Mouse (Mus musculus): ENCODE measurements around the gene Bgn. TPM values are rescaled to one million over a fixed set of nuclear protein-coding genes. Genes with fewer than 3 reads are reported as not detected.
"Not testable (repeated sequence)": the region's sequence is repeated elsewhere in the genome, so short reads cannot be mapped to it uniquely, and the experiment has no call there.

The Bgn gene
- polyA plus RNA-seq, 1 experiment from 2014 or later, result 17.0 TPM

DNA sequence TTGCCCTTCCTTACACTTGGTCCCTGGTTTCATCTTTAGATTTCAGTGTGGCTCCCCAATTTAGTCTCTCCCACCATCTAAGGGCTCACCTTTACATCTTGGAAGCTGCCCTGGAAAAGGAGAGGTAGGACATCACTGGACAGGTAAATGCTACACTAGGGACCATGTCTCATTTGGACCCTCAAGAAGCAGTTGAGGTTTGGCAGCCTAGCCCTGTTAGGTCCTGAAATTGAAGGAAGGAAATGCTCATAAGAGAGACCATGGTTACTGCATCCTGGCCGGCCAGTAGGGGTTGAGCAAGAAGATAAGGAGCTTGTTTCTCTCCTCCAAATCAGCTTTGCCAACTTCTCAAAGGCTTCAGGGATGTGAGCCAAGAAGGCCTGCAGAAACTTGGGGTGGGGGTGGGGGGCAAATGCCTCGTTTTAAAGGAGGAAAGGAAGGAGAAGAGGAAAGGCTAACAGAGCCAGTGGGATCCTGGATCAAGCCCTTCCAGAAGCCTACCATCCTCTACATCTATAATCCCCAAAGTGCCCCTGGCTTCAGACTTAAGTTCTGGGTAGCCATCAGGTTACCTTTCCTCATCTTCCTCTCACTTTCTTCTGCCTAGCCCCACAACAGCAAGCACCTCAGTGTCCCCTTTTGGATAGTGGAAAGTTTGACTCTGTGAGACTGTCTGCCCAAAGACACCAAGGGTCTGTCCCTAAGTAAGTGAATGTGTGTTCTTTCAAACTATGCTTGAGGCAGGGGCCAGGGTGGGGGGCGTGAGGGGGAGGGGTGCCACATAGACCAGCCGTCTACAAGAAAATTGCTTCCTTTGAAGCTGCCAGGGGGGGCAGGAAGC is 539 bp upstream of the Bgn start:
- no peak overlapping the region for H3K9ac ChIP-seq (ENCODE audit: low read depth, low read length)
- H3K27me3 ChIP-seq (ENCODE audit: control insufficient read depth, insufficient read depth, low read depth, low read length), result peaks cover 5% of the 10 kb centered on the region; the same call in 1 of the 2 replicates
- H3K4me1 ChIP-seq (ENCODE audit: control insufficient read depth, low read depth, low read length), result no peaks in the 10 kb centered on the region
- no peak for ATAC-seq (ENCODE audit: low read depth)
- H3K9me3 ChIP-seq (replicated peaks; ENCODE audit: control insufficient read depth, low read length), result no peaks in the 10 kb centered on the region
- no peak overlapping the region for H3K4me2 ChIP-seq (ENCODE audit: low read depth, low read length)
- no peak overlapping the region for H3K27ac ChIP-seq (ENCODE audit: low read length)
- no peak overlapping the region for H3K4me3 ChIP-seq (ENCODE audit: low read depth, low read length)
- no peaks in the 10 kb centered on the region for H3K36me3 ChIP-seq (ENCODE audit: control insufficient read depth, insufficient read depth)
- WGBS (ENCODE audit: insufficient replicate concordance), result 26% methylated on average over 4 of the region's 4 CpGs

DNA sequence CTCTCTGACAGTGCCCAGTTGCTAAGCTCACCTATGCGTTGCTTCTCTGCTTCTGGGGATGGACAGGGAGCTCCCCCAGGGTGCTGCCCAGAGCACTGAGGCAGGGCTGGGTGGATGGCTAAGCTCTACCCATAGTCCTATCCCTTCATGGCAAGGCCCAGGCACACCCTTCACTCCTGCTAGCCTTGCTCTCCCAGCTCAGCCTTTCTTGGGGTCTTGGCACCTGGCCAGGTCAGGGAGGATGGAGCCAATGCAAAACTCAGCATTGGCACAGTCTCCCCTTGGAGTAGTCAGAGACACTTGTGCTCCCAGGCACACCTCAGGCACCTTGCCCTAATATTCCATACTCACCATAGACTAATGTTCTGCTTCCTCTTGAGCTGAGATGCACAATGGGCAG is 674 bp downstream of the Bgn start:
- H3K27ac ChIP-seq (ENCODE audit: low read length), result no peak overlapping the region
- no peak for ATAC-seq (ENCODE audit: low read depth)
- no peaks in the 10 kb centered on the region for H3K4me1 ChIP-seq (ENCODE audit: control insufficient read depth, low read depth, low read length)
- H3K4me3 ChIP-seq (ENCODE audit: low read depth, low read length), result peak overlapping the region; percentile 11; the same call in 1 of the 2 replicates
- H3K4me2 ChIP-seq (ENCODE audit: low read depth, low read length), result no peak overlapping the region
- H3K36me3 ChIP-seq (ENCODE audit: control insufficient read depth, insufficient read depth), result no peaks in the 10 kb centered on the region
- H3K9ac ChIP-seq (ENCODE audit: low read depth, low read length), result no peak overlapping the region
- peaks cover 5% of the 10 kb centered on the region; the same call in 1 of the 2 replicates for H3K27me3 ChIP-seq (ENCODE audit: control insufficient read depth, insufficient read depth, low read depth, low read length)
- 46% methylated on average over 1 of the region's 1 CpGs for WGBS (ENCODE audit: insufficient replicate concordance)
- no peaks in the 10 kb centered on the region for H3K9me3 ChIP-seq (replicated peaks; ENCODE audit: control insufficient read depth, low read length)

DNA sequence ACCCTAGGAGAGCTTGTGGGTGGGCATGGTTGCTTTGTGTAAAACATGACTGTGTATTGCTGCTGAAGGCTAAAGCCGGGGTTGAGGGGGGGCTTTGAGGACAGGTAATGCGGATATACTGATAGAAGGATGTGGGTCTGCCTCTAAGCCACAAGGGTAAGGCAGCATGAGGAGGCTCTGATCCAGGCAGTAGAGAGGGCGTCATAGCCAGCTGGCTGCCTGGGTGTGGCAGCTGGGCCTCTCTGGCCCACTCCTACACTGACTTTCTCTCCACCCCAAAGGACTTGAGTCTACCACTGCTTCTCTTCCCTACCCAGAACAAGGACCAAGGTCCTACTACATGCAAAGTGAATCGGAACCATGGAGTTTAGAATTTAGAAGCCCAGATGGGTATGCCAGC is 1.5 kb downstream of the Bgn start:
- Histone ChIP-seq H3K4me3 (ENCODE audit: low read depth, low read length) (no peak overlapping the region), H3K27ac (ENCODE audit: low read length) (no peak overlapping the region), H3K4me2 (ENCODE audit: low read depth, low read length) (no peak overlapping the region), H3K27me3 (ENCODE audit: control insufficient read depth, insufficient read depth, low read depth, low read length) (peaks cover 5% of the 10 kb centered on the region; the same call in 1 of the 2 replicates), H3K9me3 (replicated peaks; ENCODE audit: control insufficient read depth, low read length) (no peaks in the 10 kb centered on the region), H3K4me1 (ENCODE audit: control insufficient read depth, low read depth, low read length) (no peaks in the 10 kb centered on the region), H3K36me3 (ENCODE audit: control insufficient read depth, insufficient read depth) (no peaks in the 10 kb centered on the region), H3K9ac (ENCODE audit: low read depth, low read length) (no peak overlapping the region)
- WGBS (ENCODE audit: insufficient replicate concordance), result 52% methylated on average over 4 of the region's 4 CpGs
- ATAC-seq (ENCODE audit: low read depth), result no peak

DNA sequence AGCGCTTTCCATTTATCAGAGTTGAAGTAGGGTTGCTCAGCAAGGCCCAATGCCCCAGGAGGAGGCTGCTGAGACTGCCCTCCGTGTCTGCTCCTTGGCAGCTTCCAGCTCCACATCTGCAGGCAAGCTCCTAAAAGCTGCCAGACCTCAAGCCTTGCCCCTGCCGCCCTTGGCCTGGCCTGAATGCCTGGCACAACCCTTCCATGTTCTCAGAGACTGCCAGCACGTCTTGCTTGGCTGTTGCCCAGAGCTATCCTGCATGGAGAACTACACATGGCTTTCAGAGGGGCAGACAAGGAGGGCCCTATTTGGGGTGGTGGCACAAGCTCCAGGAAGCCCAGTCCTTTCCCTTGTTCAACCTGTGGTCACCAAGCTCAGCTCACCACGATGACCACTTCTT is 3.5 kb downstream of the Bgn start:
- H3K27ac ChIP-seq (ENCODE audit: low read length), result no peak overlapping the region
- no peak overlapping the region for H3K4me3 ChIP-seq (ENCODE audit: low read depth, low read length)
- H3K4me2 ChIP-seq (ENCODE audit: low read depth, low read length), result no peak overlapping the region
- ATAC-seq (ENCODE audit: low read depth), result no peak
- no peaks in the 10 kb centered on the region for H3K4me1 ChIP-seq (ENCODE audit: control insufficient read depth, low read depth, low read length)
- H3K9me3 ChIP-seq (replicated peaks; ENCODE audit: control insufficient read depth, low read length), result no peaks in the 10 kb centered on the region
- no peak overlapping the region for H3K9ac ChIP-seq (ENCODE audit: low read depth, low read length)
- H3K27me3 ChIP-seq (ENCODE audit: control insufficient read depth, insufficient read depth, low read depth, low read length), result peaks cover 5% of the 10 kb centered on the region; the same call in 1 of the 2 replicates
- no peaks in the 10 kb centered on the region for H3K36me3 ChIP-seq (ENCODE audit: control insufficient read depth, insufficient read depth)
- 46% methylated on average over 5 of the region's 5 CpGs for WGBS (ENCODE audit: insufficient replicate concordance)

DNA sequence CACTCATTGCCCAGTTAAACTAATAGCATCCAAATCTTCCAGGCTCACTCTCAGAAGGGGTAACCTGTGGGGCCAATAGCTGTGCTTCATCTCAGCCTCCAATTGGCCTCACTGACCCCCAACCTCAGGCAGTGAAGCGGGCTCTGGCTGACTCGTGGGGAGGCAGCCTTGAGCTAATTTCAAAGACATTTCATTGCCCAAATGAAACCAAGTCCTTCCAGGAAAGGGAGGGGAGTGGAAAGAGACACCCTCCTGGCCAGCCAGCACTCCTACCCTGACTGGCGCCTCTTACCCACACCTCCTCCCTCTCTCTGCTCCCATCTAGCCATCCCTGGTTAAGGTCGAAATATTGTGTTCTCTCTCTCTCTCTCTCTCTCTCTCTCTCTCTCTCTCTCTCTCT is 6.8 kb downstream of the Bgn start:
- Histone ChIP-seq H3K4me3 (ENCODE audit: low read depth, low read length) (no peak overlapping the region), H3K9me3 (replicated peaks; ENCODE audit: control insufficient read depth, low read length) (no peaks in the 10 kb centered on the region), H3K4me1 (ENCODE audit: control insufficient read depth, low read depth, low read length) (no peaks in the 10 kb centered on the region), H3K4me2 (ENCODE audit: low read depth, low read length) (no peak overlapping the region), H3K36me3 (ENCODE audit: control insufficient read depth, insufficient read depth) (no peaks in the 10 kb centered on the region), H3K9ac (ENCODE audit: low read depth, low read length) (no peak overlapping the region), H3K27me3 (ENCODE audit: control insufficient read depth, insufficient read depth, low read depth, low read length) (no peaks in the 10 kb centered on the region; the same call in 1 of the 2 replicates), H3K27ac (ENCODE audit: low read length) (no peak overlapping the region)
- ATAC-seq (ENCODE audit: low read depth), result no peak
- 55% methylated on average over 4 of the region's 4 CpGs for whole genome bisulfite sequencing (ENCODE audit: insufficient replicate concordance)

DNA sequence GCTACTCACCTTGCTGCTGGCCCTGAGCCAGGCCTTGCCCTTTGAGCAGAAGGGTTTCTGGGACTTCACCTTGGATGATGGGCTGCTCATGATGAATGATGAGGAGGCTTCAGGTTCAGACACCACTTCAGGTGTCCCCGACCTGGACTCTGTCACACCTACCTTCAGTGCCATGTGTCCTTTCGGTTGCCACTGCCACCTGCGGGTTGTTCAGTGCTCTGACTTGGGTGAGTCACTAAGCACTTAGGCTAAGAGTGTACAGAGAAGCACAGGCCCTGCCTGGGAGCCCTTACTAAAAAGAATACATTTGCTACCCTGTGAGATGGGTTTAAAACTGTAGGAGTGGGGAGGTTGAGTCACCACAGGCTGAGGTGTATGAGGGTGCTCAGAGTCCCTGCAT is 7.4 kb downstream of the Bgn start:
- Histone ChIP-seq H3K9ac (ENCODE audit: low read depth, low read length) (no peak overlapping the region), H3K4me2 (ENCODE audit: low read depth, low read length) (no peak overlapping the region), H3K36me3 (ENCODE audit: control insufficient read depth, insufficient read depth) (no peaks in the 10 kb centered on the region), H3K27ac (ENCODE audit: low read length) (no peak overlapping the region), H3K9me3 (replicated peaks; ENCODE audit: control insufficient read depth, low read length) (no peaks in the 10 kb centered on the region), H3K4me3 (ENCODE audit: low read depth, low read length) (no peak overlapping the region), H3K4me1 (ENCODE audit: control insufficient read depth, low read depth, low read length) (no peaks in the 10 kb centered on the region), H3K27me3 (ENCODE audit: control insufficient read depth, insufficient read depth, low read depth, low read length) (no peaks in the 10 kb centered on the region; the same call in 1 of the 2 replicates)
- WGBS (ENCODE audit: insufficient replicate concordance), result 60% methylated on average over 3 of the region's 3 CpGs
- no peak for ATAC-seq (ENCODE audit: low read depth)

DNA sequence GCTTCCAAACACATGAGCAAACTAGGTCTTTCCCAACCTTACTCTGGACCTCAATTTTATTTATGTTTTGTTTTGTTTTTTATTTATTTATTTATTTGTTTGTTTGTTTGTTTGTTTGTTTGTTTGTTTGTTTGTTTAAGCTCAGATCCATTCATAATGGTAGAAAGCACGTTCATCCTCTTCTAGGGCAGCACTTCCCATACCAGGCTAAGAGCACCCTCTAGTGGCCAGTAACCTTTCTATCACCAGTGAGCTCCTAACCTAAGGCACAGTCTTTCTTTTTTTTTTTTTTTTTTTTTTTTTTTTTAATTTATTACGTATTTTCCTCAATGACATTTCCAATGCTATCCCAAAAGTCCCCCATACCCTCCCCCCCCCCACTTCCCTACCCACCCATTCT is 10.2 kb downstream of the Bgn start:
- not testable (repeated sequence) for ATAC-seq (ENCODE audit: low read depth)

DNA sequence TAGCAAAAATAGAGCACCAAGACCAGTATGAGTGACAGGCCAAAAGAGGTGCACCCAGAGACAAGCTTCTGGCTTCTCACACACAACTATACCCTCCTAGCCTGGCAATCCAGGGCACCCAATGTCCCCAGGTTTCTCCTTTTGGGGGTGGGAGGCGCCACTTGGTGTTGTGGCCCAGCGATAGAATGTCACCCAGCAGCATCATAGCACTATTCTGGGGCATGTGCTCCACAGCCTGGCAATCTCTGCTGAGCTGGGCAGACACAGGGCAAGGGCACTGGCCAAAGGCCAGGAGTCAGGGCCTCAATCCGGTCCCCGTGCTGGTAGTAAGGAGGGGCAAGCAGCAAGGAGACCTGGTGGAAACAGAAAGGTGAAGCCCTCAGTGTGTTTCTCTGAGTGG is 13.3 kb downstream of the Bgn start:
- H3K27ac ChIP-seq (ENCODE audit: low read length), result no peak overlapping the region
- H3K27me3 ChIP-seq (ENCODE audit: control insufficient read depth, insufficient read depth, low read depth, low read length), result peaks cover 7% of the 10 kb centered on the region; the same call in 1 of the 2 replicates
- 41% methylated on average over 4 of the region's 4 CpGs for WGBS (ENCODE audit: insufficient replicate concordance)
- H3K4me1 ChIP-seq (ENCODE audit: control insufficient read depth, low read depth, low read length), result no peaks in the 10 kb centered on the region
- no peak overlapping the region for H3K9ac ChIP-seq (ENCODE audit: low read depth, low read length)
- ATAC-seq (ENCODE audit: low read depth), result no peak
- H3K9me3 ChIP-seq (replicated peaks; ENCODE audit: control insufficient read depth, low read length), result no peaks in the 10 kb centered on the region
- H3K4me3 ChIP-seq (ENCODE audit: low read depth, low read length), result no peak overlapping the region
- H3K36me3 ChIP-seq (ENCODE audit: control insufficient read depth, insufficient read depth), result no peaks in the 10 kb centered on the region
- no peak overlapping the region for H3K4me2 ChIP-seq (ENCODE audit: low read depth, low read length)

More for the DNA sequence above, 10.2 kb downstream of the Bgn start:
- H3K9ac ChIP-seq (ENCODE audit: low read depth, low read length); H3K36me3 ChIP-seq (ENCODE audit: control insufficient read depth, insufficient read depth); H3K27me3 ChIP-seq (ENCODE audit: control insufficient read depth, insufficient read depth, low read depth, low read length); H3K4me2 ChIP-seq (ENCODE audit: low read depth, low read length); H3K27ac ChIP-seq (ENCODE audit: low read length); H3K4me3 ChIP-seq (ENCODE audit: low read depth, low read length); H3K9me3 ChIP-seq (replicated peaks; ENCODE audit: control insufficient read depth, low read length); H3K4me1 ChIP-seq (ENCODE audit: control insufficient read depth, low read depth, low read length): not testable (repeated sequence)
- WGBS (ENCODE audit: insufficient replicate concordance), result 4% methylated on average over 1 of the region's 2 CpGs

DNA sequence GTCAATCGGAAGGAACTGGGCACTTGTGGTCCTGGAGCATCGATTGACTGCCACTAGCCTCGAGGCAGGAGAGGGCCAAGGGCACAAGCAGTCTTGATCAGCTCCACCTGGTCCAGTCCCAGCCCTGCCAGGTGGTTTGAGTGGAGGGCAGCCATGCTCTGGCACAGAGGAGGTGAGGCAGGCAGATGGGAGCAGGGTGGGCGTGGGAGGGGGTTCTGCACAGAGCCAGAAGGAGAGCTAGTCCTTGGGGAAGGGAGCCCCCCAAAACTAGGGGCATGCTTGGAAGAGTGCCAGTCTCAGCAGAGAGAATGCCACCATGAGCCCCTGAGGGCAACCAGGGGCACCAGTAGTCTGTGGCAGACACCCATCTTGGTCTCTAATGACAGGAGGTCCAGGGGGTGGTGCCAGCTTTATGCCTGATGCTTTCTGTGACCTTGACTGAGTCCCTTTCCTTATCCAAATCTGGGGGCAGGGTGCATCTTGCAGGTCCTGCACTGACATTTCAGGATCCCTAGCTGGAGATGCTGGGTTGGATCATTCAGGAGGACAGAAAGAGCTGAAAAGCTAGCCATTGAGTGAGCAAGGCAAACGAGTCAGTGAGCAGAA is 21.8 kb downstream of the Bgn start:
- H3K27me3 ChIP-seq (ENCODE audit: control insufficient read depth, insufficient read depth, low read depth, low read length), result peaks cover 31% of the 10 kb centered on the region
- H3K27ac ChIP-seq (ENCODE audit: low read length), result no peak overlapping the region
- ATAC-seq (ENCODE audit: low read depth), result no peak
- no peaks in the 10 kb centered on the region for H3K4me1 ChIP-seq (ENCODE audit: control insufficient read depth, low read depth, low read length)
- no peaks in the 10 kb centered on the region for H3K9me3 ChIP-seq (replicated peaks; ENCODE audit: control insufficient read depth, low read length)
- H3K9ac ChIP-seq (ENCODE audit: low read depth, low read length), result no peak overlapping the region
- no peak overlapping the region for H3K4me3 ChIP-seq (ENCODE audit: low read depth, low read length)
- H3K36me3 ChIP-seq (ENCODE audit: control insufficient read depth, insufficient read depth), result no peaks in the 10 kb centered on the region
- no peak overlapping the region for H3K4me2 ChIP-seq (ENCODE audit: low read depth, low read length)
- WGBS (ENCODE audit: insufficient replicate concordance), result 49% methylated on average over 5 of the region's 5 CpGs
